Mouse (Mus musculus): ENCODE data around the gene Cxcr4.

- TF ChIP-seq CTCF (IDR thresholded peaks at IDR 0.05; ENCODE audit: low read depth, low read length) (no peak), GATA1 (IDR thresholded peaks at IDR 0.05; ENCODE audit: borderline replicate concordance, low read length) (no peak), TAL1 (conservative IDR thresholded peaks at IDR 0.05; ENCODE audit: low read depth, low read length) (no peak)
Measured at GRCm38 (mm10) chr1:128590816-128591720, 1.0 kb downstream of the Cxcr4 start.
